Mouse (Mus musculus) bone marrow, adult 2 months (tissue): ENCODE measurements around the gene Stmn1. TPM values are rescaled to one million over a fixed set of nuclear protein-coding genes. Genes with fewer than 3 reads are reported as not detected.
A peak's percentile ranks its signal among the peaks of the same experiment; 100 is the strongest.

Experiments
- H3K27ac ChIP-seq: fragments of 200-500 bp; 2 replicates; pipeline ENCODE4 v1.5.1; 2012; ENCODE audit warnings: low read depth, mild to moderate bottlenecking, control low read depth, inconsistent platforms, low read length; ENCODE audit not compliant: control insufficient read depth, poor library complexity, insufficient read depth
- H3K4me1 ChIP-seq: fragments of 200-500 bp; 2 replicates; pipeline ENCODE4 v1.6.1; 2011; ENCODE audit warnings: low read length; ENCODE audit not compliant: control insufficient read depth, insufficient read depth
- H3K4me3 ChIP-seq: fragments of 200-500 bp; replicated peaks from 2 replicates; pipeline ENCODE3; 2011; ENCODE audit warnings: mild to moderate bottlenecking, low read depth, low read length, control low read depth; ENCODE audit not compliant: control insufficient read depth
- CTCF ChIP-seq: fragments of 200-500 bp; IDR thresholded peaks from 2 replicates; pipeline ENCODE4 v1.5.1; 2011; ENCODE audit warnings: low read length, control low read depth; ENCODE audit not compliant: control insufficient read depth, insufficient read depth
- POLR2A ChIP-seq: fragments of 200-500 bp; IDR thresholded peaks from 2 replicates; pipeline ENCODE4 v1.6.1; 2011; ENCODE audit warnings: low read depth, mild to moderate bottlenecking, control low read depth, low read length, borderline replicate concordance; ENCODE audit not compliant: control insufficient read depth
- WGBS: fragments of 180-500 bp; shearing (Covaris S2); methylation state at CpG from one replicate; pipeline ENCODE4 v1.1.7; 2018; 5-methylcytosine and 5-hydroxymethylcytosine counted together
- polyA plus RNA-seq: library from polyadenylated mRNA; stranded (reverse); fragments of >200 nt; gene quantifications from 2 replicates; pipeline ENCODE4 v1.2.4, GENCODE M21; 2011; ENCODE audit warnings: low replicate concordance; ENCODE audit not compliant: missing spikeins, insufficient read depth, insufficient read length

The Stmn1 gene
- polyA plus RNA-seq, 1 experiment, result 423 TPM

- no peak overlapping the region for H3K4me3 ChIP-seq
- TF ChIP-seq POLR2A, result no peak
- TF ChIP-seq CTCF, result no peak
- 94% methylated on average over 4 of the region's 4 CpGs for WGBS
- no peak overlapping the region for H3K27ac ChIP-seq
- peaks cover 1% of the 10 kb centered on the region; the same call in 1 of the 2 replicates for H3K4me1 ChIP-seq
These were observed 42.3 kb downstream of the Stmn1 start for GRCm38 (mm10) chr4:134510396-134510795.

DNA sequence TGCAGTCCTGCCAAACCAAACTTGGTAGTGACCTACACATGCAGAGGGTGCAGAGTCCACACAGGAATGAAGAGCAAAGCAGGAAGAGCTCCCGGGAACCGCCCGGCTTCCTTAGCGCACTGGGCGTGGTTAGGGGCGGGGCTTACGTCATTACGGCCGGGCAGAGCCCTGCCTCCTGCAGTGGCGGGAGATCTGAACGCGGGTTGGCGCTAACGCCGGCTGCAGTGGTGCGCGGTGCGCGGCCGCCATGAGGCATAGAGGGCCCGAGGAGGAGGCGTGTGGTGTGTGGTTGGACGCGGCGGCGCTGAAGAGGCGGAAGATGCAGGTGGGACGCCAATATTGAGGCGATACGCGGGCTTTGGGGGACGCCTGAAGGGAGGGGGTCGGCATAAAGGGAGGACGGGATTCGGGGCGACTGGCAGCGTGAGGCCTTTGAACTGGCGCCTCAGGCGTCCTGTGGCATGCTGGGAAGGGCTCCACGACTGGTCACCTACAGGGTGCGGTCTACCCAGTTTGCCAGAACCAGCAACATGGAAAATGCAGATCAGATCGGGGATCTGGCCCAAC is 42.8 kb downstream of the Stmn1 start, which contains the start of gene Aunip:
Gene Aunip (plus strand): TSS at position 155 of the 567 bp plus-strand sequence.
- peaks cover 1% of the 10 kb centered on the region; the same call in 1 of the 2 replicates for H3K4me1 ChIP-seq
- peak within 1 kb of the TSS; percentile 90 for H3K4me3 ChIP-seq
- WGBS, result under 1% methylated on average over 42 of the region's 42 CpGs
- peak within 1 kb of the TSS; percentile 75 for H3K27ac ChIP-seq
- TF ChIP-seq CTCF (no peak), POLR2A (peak; percentile 81; the same call in 1 of the 2 replicates)

DNA sequence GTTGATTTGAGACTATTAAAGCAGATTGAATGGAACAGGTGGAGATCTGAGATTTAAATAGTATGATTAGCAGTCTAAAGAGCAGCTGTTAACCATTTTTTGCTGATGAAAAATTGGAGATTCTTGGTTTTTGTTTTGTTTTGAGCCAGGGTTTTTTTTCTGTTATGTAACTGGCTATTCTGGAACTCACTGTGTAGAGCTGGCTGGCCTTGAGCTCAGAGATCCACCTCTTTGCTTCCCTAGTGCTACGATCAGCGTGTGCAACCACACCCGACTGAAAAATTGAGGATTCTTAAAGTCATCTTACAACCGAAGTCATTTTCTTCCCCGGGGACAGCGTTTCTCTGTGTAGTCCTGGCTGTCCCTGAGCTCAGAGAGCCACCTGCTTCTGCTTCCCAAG is 43.6 kb downstream of the Stmn1 start:
- Histone ChIP-seq H3K4me1 (peaks cover 1% of the 10 kb centered on the region; the same call in 1 of the 2 replicates), H3K27ac (0 out of 2 replicates have a peak overlapping the region, but pooled peaks have one; percentile 3), H3K4me3 (peak overlapping the region; percentile 52)
- TF ChIP-seq CTCF, result no peak
- no peak for TF ChIP-seq POLR2A
- 27% methylated on average over 6 of the region's 6 CpGs for WGBS

DNA sequence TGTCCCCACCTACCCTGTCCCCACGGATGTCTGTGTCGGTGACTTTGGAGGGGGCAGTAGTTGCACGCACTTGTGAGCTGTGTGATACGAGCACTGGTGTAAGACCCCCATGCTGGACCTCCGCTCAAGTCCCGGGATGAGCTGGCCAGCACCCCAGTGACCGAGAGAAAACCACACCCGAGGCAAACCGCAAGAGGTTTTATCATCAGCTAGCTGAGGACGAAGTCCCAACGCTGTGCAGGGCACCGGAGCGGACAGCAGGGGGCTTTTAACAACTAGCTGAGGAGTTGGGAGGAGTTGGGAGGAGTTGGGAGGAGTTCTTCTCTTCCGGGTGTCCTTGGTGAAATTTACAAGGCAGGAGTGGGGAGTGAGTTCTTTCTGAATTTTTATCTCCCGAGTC is 44.7 kb downstream of the Stmn1 start:
- Histone ChIP-seq H3K27ac (peak overlapping the region; percentile 40), H3K4me1 (peaks cover 1% of the 10 kb centered on the region; the same call in 1 of the 2 replicates)
- 3% methylated on average over 15 of the region's 15 CpGs for WGBS

GRCm38 (mm10) chr4:134514309-134514930 is 46.3 kb downstream of the Stmn1 start:
- H3K4me3 ChIP-seq, result no peak overlapping the region
- H3K4me1 ChIP-seq, result peaks cover 1% of the 10 kb centered on the region; the same call in 1 of the 2 replicates
- 92% methylated on average over 11 of the region's 11 CpGs for WGBS
- no peak overlapping the region for H3K27ac ChIP-seq
- TF ChIP-seq POLR2A, result no peak
- TF ChIP-seq CTCF, result no peak

More for the DNA sequence above, 44.7 kb downstream of the Stmn1 start:
- TF ChIP-seq POLR2A (no peak), CTCF (peak; percentile 59)
- peak overlapping the region; percentile 59 for H3K4me3 ChIP-seq

DNA sequence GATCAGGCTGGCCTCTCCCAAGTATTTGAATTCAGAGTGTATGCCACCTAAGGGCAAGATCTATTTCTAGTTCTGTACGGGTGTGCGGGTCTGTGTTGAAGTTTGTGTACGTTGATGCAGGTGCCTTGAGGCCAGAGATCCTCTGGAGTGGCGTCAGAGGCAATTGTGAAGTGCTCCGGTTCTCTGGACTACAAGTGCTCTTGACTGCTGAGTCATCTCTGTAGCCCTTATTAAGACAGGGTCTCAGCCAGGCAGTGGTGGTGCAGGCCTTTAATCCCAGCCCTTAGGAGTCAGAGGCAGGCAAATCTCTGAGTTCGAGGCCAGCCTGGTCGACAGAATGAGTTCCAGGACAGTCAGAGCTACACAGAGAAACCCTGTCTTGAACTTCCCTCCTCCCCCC is 47.5 kb downstream of the Stmn1 start:
- Histone ChIP-seq H3K4me1 (peaks cover 1% of the 10 kb centered on the region; the same call in 1 of the 2 replicates), H3K27ac (no peak overlapping the region), H3K4me3 (no peak overlapping the region)
- TF ChIP-seq POLR2A, result no peak
- no peak for TF ChIP-seq CTCF
- WGBS, result 62% methylated on average over 7 of the region's 7 CpGs

DNA sequence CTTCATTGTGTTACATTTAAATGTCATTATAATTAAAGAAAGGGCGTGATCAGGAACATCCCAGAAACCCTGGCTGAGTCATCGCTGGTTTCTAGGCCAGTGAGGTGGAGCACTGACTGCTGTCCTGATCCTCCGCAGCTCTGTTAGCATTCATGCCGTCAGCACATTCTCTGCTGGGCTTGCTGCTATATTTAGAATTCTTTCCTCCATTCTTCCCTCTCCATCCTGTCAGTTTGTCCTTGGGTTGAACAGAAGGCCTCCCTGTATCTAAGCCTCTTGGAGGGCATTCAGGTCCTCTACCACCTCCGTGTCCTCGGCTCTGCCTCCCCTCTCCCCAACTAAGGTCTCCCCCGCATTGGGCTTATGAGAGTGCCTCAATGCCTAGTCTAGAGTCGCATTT is 48.9 kb downstream of the Stmn1 start:
- Histone ChIP-seq H3K4me3 (no peak overlapping the region), H3K4me1 (peaks cover 1% of the 10 kb centered on the region; the same call in 1 of the 2 replicates), H3K27ac (no peak overlapping the region)
- 82% methylated on average over 8 of the region's 8 CpGs for WGBS
- TF ChIP-seq POLR2A, result no peak
- TF ChIP-seq CTCF, result no peak

DNA sequence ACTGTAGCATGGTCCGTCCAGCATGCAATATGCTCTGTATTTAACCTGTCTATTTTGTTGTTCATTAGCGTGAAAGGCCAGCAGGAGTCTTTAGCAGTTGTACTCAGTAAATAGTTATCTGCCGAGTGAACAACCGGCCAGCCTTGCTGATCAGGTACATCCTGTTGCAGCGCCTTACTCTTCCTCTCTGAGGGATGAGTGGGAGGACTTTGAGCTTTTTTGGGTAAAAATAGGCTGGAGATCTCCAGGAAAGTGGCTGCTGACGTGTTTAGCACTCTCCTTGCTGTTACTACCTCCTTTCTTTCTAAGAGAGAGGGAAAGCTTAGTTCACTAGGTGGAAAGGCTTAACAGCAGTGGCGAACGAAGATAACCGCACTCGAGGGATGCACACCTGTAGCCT is 49.6 kb downstream of the Stmn1 start:
- H3K4me3 ChIP-seq, result no peak overlapping the region
- WGBS, result 72% methylated on average over 10 of the region's 10 CpGs
- no peak overlapping the region for H3K27ac ChIP-seq
- H3K4me1 ChIP-seq, result peaks cover 1% of the 10 kb centered on the region; the same call in 1 of the 2 replicates
- no peak for TF ChIP-seq CTCF
- TF ChIP-seq POLR2A, result no peak

DNA sequence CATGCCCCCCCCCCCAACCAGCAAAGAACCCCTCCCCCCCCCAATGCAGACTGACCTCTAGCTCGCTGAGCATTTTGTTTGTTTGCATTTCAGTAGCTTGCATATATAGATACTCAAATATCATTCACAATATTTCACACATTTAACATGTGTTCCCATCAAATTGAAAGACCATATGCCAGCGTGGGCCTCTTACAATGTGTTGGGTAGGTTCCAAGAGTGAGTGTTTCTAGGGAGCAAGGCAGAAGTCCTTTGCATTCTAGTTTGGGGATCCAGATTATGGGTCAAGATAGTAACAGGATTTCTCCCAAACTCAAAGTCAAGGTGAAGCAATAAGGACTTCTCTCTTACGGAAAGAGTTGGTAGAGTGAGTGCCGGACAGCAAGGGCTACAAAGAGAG is 50.4 kb downstream of the Stmn1 start:
- TF ChIP-seq CTCF, result no peak
- TF ChIP-seq POLR2A, result no peak
- no peak overlapping the region for H3K4me3 ChIP-seq
- WGBS, result 86% methylated on average over 4 of the region's 4 CpGs
- H3K27ac ChIP-seq, result no peak overlapping the region
- peaks cover 1% of the 10 kb centered on the region; the same call in 1 of the 2 replicates for H3K4me1 ChIP-seq
